Mouse (Mus musculus): ENCODE measurements around the gene Angel2. TPM values are rescaled to one million over a fixed set of nuclear protein-coding genes. Genes with fewer than 3 reads are reported as not detected.
A peak's percentile ranks its signal among the peaks of the same experiment; 100 is the strongest.

The Angel2 gene
- polyA plus RNA-seq, 1 experiment from 2014 or later, result 43.8 TPM

GRCm38 (mm10) chr1:190910836-190911235, 14.1 kb upstream of the Angel2 start:
- TF ChIP-seq CTCF (IDR thresholded peaks at IDR 0.05; ENCODE audit: low read depth), result no peak
- DNase-seq (ENCODE audit: low spot score), result no peak
- Histone ChIP-seq H3K27me3 (ENCODE audit: insufficient read depth, low read length) (no peaks in the 10 kb centered on the region), H3K9ac (ENCODE audit: low read depth, low read length) (peak overlapping the region; percentile 65; the same call in 1 of the 2 replicates), H3K4me1 (replicated peaks; ENCODE audit: insufficient read depth, low read length) (0 out of 2 replicates have a peak, but pooled peaks cover 5% of the 10 kb centered on the region), H3K36me3 (ENCODE audit: insufficient read depth, low read length) (no peaks in the 10 kb centered on the region; the same call in 1 of the 2 replicates), H3K4me3 (replicated peaks; ENCODE audit: low read depth, low read length) (peak overlapping the region; percentile 77), H3K4me2 (ENCODE audit: low read length) (peak overlapping the region; percentile 95), H3K27ac (no peak overlapping the region), H3K9me3 (replicated peaks; ENCODE audit: low read length) (no peaks in the 10 kb centered on the region)
- no peak for ATAC-seq (replicated peaks; ENCODE audit: low FRiP score, low read depth)
- 69% methylated on average over 6 of the region's 6 CpGs for WGBS

GRCm38 (mm10) chr1:190911415-190912123, 13.3 kb upstream of the Angel2 start, which contains the start of gene Rps6kc1:
TSS of gene Rps6kc1 (minus strand) at chr1:190911770.
- Histone ChIP-seq H3K4me3 (replicated peaks; ENCODE audit: low read depth, low read length) (peak within 1 kb of the TSS; percentile 77), H3K9ac (ENCODE audit: low read depth, low read length) (peak within 1 kb of the TSS; percentile 65), H3K4me1 (replicated peaks; ENCODE audit: insufficient read depth, low read length) (0 out of 2 replicates have a peak, but pooled peaks cover 5% of the 10 kb centered on the region), H3K27ac (peak within 1 kb of the TSS; percentile 54), H3K36me3 (ENCODE audit: insufficient read depth, low read length) (no peaks in the 10 kb centered on the region), H3K27me3 (ENCODE audit: insufficient read depth, low read length) (no peaks in the 10 kb centered on the region), H3K4me2 (ENCODE audit: low read length) (peak within 1 kb of the TSS; percentile 95), H3K9me3 (replicated peaks; ENCODE audit: low read length) (no peaks in the 10 kb centered on the region)
- TF ChIP-seq CTCF (IDR thresholded peaks at IDR 0.05; ENCODE audit: low read depth), result no peak
- ATAC-seq (replicated peaks; ENCODE audit: low FRiP score, low read depth), result peak; percentile 94
- under 1% methylated on average over 47 of the region's 47 CpGs for WGBS
- DNase-seq (ENCODE audit: low spot score), result peak; percentile 85

- no peak for DNase-seq (ENCODE audit: low spot score)
- Histone ChIP-seq H3K9ac (ENCODE audit: low read depth, low read length) (no peak overlapping the region), H3K9me3 (replicated peaks; ENCODE audit: low read length) (no peaks in the 10 kb centered on the region), H3K4me3 (replicated peaks; ENCODE audit: low read depth, low read length) (no peak overlapping the region), H3K27ac (no peak overlapping the region), H3K4me1 (replicated peaks; ENCODE audit: insufficient read depth, low read length) (0 out of 2 replicates have a peak, but pooled peaks cover 5% of the 10 kb centered on the region), H3K36me3 (ENCODE audit: insufficient read depth, low read length) (no peaks in the 10 kb centered on the region), H3K27me3 (ENCODE audit: insufficient read depth, low read length) (no peaks in the 10 kb centered on the region), H3K4me2 (ENCODE audit: low read length) (no peak overlapping the region)
- peak; percentile 27; the same call in 1 of the 2 replicates for TF ChIP-seq CTCF (IDR thresholded peaks at IDR 0.05; ENCODE audit: low read depth)
- WGBS, result 62% methylated on average over 1 of the region's 1 CpGs
- ATAC-seq (replicated peaks; ENCODE audit: low FRiP score, low read depth), result no peak
Observed at GRCm38 (mm10) chr1:190912623-190913022, 12.3 kb upstream of the Angel2 start.

GRCm38 (mm10) chr1:190918938-190919337, 6.0 kb upstream of the Angel2 start:
- DNase-seq (ENCODE audit: low spot score) (no peak), ATAC-seq (replicated peaks; ENCODE audit: low FRiP score, low read depth) (no peak)
- TF ChIP-seq CTCF (IDR thresholded peaks at IDR 0.05; ENCODE audit: low read depth), result no peak
- WGBS, result 60% methylated on average over 7 of the region's 7 CpGs
- H3K4me2 ChIP-seq (ENCODE audit: low read length), result no peak overlapping the region
- H3K27me3 ChIP-seq (ENCODE audit: insufficient read depth, low read length), result no peaks in the 10 kb centered on the region
- H3K36me3 ChIP-seq (ENCODE audit: insufficient read depth, low read length), result no peaks in the 10 kb centered on the region
- H3K4me1 ChIP-seq (replicated peaks; ENCODE audit: insufficient read depth, low read length), result no peaks in the 10 kb centered on the region
- H3K27ac ChIP-seq, result no peak overlapping the region
- no peak overlapping the region for H3K4me3 ChIP-seq (replicated peaks; ENCODE audit: low read depth, low read length)
- no peaks in the 10 kb centered on the region for H3K9me3 ChIP-seq (replicated peaks; ENCODE audit: low read length)
- H3K9ac ChIP-seq (ENCODE audit: low read depth, low read length), result no peak overlapping the region

GRCm38 (mm10) chr1:190919725-190920469, 5.0 kb upstream of the Angel2 start:
- no peaks in the 10 kb centered on the region for H3K4me1 ChIP-seq (replicated peaks; ENCODE audit: insufficient read depth, low read length)
- no peaks in the 10 kb centered on the region for H3K9me3 ChIP-seq (replicated peaks; ENCODE audit: low read length)
- no peak for TF ChIP-seq CTCF (IDR thresholded peaks at IDR 0.05; ENCODE audit: low read depth)
- DNase-seq (ENCODE audit: low spot score), result no peak
- 56% methylated on average over 8 of the region's 8 CpGs for WGBS
- H3K9ac ChIP-seq (ENCODE audit: low read depth, low read length), result no peak overlapping the region
- H3K4me2 ChIP-seq (ENCODE audit: low read length), result no peak overlapping the region
- H3K27ac ChIP-seq, result no peak overlapping the region
- no peak for ATAC-seq (replicated peaks; ENCODE audit: low FRiP score, low read depth)
- no peak overlapping the region for H3K4me3 ChIP-seq (replicated peaks; ENCODE audit: low read depth, low read length)
- no peaks in the 10 kb centered on the region for H3K27me3 ChIP-seq (ENCODE audit: insufficient read depth, low read length)
- no peaks in the 10 kb centered on the region for H3K36me3 ChIP-seq (ENCODE audit: insufficient read depth, low read length)

- DNase-seq (ENCODE audit: low spot score), result no peak
- H3K4me3 ChIP-seq (replicated peaks; ENCODE audit: low read depth, low read length), result peak overlapping the region; percentile 82; the same call in 1 of the 2 replicates
- 86% methylated on average over 3 of the region's 3 CpGs for WGBS
Observed at GRCm38 (mm10) chr1:190927311-190927710, 2.4 kb downstream of the Angel2 start.

More at GRCm38 (mm10) chr1:190927311-190927710, 2.4 kb downstream of the Angel2 start:
- Histone ChIP-seq H3K36me3 (ENCODE audit: insufficient read depth, low read length) (no peaks in the 10 kb centered on the region), H3K4me2 (ENCODE audit: low read length) (peak overlapping the region; percentile 64), H3K9me3 (replicated peaks; ENCODE audit: low read length) (no peaks in the 10 kb centered on the region), H3K9ac (ENCODE audit: low read depth, low read length) (no peak overlapping the region), H3K27ac (no peak overlapping the region), H3K4me1 (replicated peaks; ENCODE audit: insufficient read depth, low read length) (peaks cover 7% of the 10 kb centered on the region; the same call in 1 of the 2 replicates), H3K27me3 (ENCODE audit: insufficient read depth, low read length) (no peaks in the 10 kb centered on the region)
- TF ChIP-seq CTCF (IDR thresholded peaks at IDR 0.05; ENCODE audit: low read depth), result no peak
- no peak for ATAC-seq (replicated peaks; ENCODE audit: low FRiP score, low read depth)
